Mouse (Mus musculus) right cerebral cortex, postnatal 14 days (tissue): ENCODE data around the gene Kifc5b.
"Not testable (repeated sequence)": the region's sequence is repeated elsewhere in the genome, so short reads cannot be mapped to it uniquely, and the experiment has no call there.

ENCODE experiments used
- DNase-seq: peaks from one replicate; pipeline ENCODE4 v3.0.0; 2022

Kifc5b gene

GRCm38 (mm10) chr17:26972703-26973574 lies 56.0 kb downstream of the Kifc5b start, which contains the start of gene Zbtb9:
Gene Zbtb9, plus strand, starts transcription at chr17:26973167.
- peak; percentile 95 for DNase-seq

DNA sequence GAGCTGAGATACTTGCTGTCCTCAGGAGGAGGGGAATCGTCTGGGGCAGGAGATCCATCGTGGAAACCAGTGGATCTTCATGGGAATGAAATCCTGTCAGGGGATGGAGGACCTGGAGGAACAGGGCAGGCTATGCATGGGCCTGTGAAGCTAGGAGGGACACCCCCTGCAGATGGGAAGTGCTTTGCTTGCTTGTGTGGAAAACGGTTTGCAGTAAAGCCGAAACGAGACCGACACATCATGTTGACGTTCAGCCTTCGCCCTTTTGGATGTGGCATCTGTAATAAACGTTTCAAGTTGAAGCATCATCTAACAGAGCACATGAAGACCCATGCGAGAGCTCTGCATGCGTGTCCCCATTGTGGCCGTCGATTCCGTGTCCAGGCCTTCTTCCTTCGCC lies 57.7 kb downstream of the Kifc5b start:
- no peak for DNase-seq

DNA sequence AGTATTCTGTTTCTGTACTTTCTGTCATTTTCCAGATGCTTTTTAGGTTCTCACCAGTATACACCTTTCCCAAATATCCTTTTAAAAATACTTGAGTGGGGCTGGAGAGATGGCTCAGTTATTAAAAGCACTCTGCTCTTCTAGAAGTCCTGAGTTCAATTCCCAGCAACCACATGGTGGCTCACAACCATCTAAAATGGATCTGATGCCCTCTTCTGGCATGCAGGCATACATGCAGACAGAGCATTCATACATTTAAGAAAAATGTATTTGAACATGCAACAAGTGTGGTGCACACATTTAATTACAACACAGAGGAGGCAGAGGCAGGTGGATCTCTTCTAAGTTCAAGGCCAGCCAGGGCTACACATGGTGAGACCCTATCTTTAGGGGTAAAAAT lies 58.5 kb downstream of the Kifc5b start:
- DNase-seq: no peak

GRCm38 (mm10) chr17:26977354-26977753 lies 60.5 kb downstream of the Kifc5b start:
- not testable (repeated sequence) for DNase-seq

GRCm38 (mm10) chr17:26979426-26979825 lies 62.5 kb downstream of the Kifc5b start:
- no peak for DNase-seq

DNA sequence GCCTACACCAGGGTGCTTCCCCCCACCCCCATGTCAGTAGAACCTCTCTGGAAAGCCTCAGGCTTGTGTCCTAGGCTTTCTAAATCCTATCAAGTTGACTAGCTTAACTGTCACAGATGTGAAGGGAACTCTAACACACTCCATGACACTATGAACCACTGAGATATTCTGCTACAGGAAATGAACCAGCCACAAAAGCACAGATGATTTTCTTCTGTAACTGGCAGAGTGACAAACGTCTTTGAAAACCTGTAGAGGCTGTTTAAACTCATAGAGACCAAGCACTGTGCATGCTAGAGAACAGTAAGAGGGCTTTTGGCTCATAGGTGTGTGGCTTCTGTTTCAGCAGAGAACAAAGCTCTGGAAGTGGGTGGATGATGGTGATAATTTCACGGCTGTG lies 64.2 kb downstream of the Kifc5b start:
- no peak for DNase-seq
